Mouse (Mus musculus): ENCODE data around the gene Spic. TPM values are rescaled to one million over a fixed set of nuclear protein-coding genes. Genes with fewer than 3 reads are reported as not detected.

Gene Spic
- 0.34 TPM for polyA plus RNA-seq (2017; shearing (Covaris generic))

DNA sequence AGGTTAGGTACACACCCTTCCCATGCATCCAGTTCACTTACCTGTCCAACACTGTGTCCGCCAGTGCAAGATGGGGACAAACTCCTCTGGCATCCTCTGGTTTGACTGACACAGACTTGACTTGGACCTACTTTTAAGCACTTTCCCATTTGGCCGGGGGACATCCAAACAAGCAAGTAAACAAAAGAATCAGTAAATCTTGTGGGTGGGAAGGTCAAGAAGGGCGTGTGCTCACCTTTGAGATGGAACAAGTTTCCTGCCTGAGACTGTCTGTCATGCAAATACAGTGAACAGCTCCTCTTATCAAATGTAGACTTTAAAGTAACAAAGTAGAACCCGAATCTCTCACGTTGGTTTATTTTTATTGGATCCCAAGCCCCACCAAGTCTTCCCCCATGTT is at the start of gene Spic:
Gene Spic, minus strand, starts transcription at position 91 of the 400 bp plus-strand sequence.

GRCm38 (mm10) chr10:88730571-88731495 is 46.0 kb upstream of the Spic start, which contains the start of gene Arl1:
Gene Arl1, plus strand, starts transcription at chr10:88730858.

Other genes starting within 250 kb of the Spic start
- gene Sycp3, start 225.4 kb downstream of the Spic start, polyA plus RNA-seq (2017; shearing (Covaris generic)): 0.39 TPM
- gene Chpt1, start 180.9 kb downstream of the Spic start, polyA plus RNA-seq (2017; shearing (Covaris generic)): 19.6 TPM
- gene Mybpc1, start 79.9 kb downstream of the Spic start, polyA plus RNA-seq (2017; shearing (Covaris generic)): not detected
- gene Arl1, start 45.8 kb upstream of the Spic start, polyA plus RNA-seq (2017; shearing (Covaris generic)): 62.5 TPM
- gene Utp20, start 141.8 kb upstream of the Spic start, polyA plus RNA-seq (2017; shearing (Covaris generic)): 22.8 TPM
- gene Slc5a8, start 201.0 kb upstream of the Spic start, polyA plus RNA-seq (2017; shearing (Covaris generic)): 0.06 TPM

All from effector memory CD4-positive, alpha-beta T cell, adult 5 months (primary cell).